Mouse (Mus musculus): Measurements from ENCODE around the gene Mcoln3. TPM values are rescaled to one million over a fixed set of nuclear protein-coding genes. Genes with fewer than 3 reads are reported as not detected.

Gene Mcoln3
- 5.8 and 7.1 TPM in 2 replicates for polyA plus RNA-seq (2014; fragmentation: Nextera tagmentation; extraction: Ambion mirVana)

GRCm38 (mm10) chr3:146117258-146117996, at the start of gene Mcoln3:
TSS of gene Mcoln3 (plus strand) at chr3:146117450.
- Histone ChIP-seq H3K9me3 (ENCODE audit: control insufficient read depth, low read length) (no peaks in the 10 kb centered on the region), H3K4me2 (ENCODE audit: low read length) (peak within 1 kb of the TSS; percentile 50), H3K4me3 (ENCODE audit: low read depth, low read length) (peak within 1 kb of the TSS; percentile 26), H3K27ac (ENCODE audit: low read depth) (no peak within 1 kb of the TSS), H3K4me1 (replicated peaks; ENCODE audit: control insufficient read depth, insufficient read depth, low read length) (0 out of 2 replicates have a peak, but pooled peaks cover 3% of the 10 kb centered on the region), H3K27me3 (replicated peaks; ENCODE audit: control insufficient read depth, insufficient read depth, low read length) (peaks cover 18% of the 10 kb centered on the region), H3K36me3 (ENCODE audit: control insufficient read depth, insufficient read depth, low read length) (no peaks in the 10 kb centered on the region), H3K9ac (ENCODE audit: low read length) (no peak within 1 kb of the TSS)
- WGBS = 8% methylated on average over 35 of the region's 35 CpGs
- DNase-seq (ENCODE audit: low spot score) (peak; percentile 58), ATAC-seq (replicated peaks; ENCODE audit: low FRiP score, low TSS enrichment, low read depth) (peak; percentile 29; the same call in 1 of the 2 replicates)

- no peak overlapping the region for H3K9ac ChIP-seq (ENCODE audit: low read length)
- WGBS = 80% methylated on average over 4 of the region's 4 CpGs
- no peak overlapping the region for H3K27ac ChIP-seq (ENCODE audit: low read depth)
- no peak overlapping the region for H3K4me2 ChIP-seq (ENCODE audit: low read length)
- DNase-seq (ENCODE audit: low spot score) = no peak
- no peaks in the 10 kb centered on the region for H3K9me3 ChIP-seq (ENCODE audit: control insufficient read depth, low read length)
- ATAC-seq (replicated peaks; ENCODE audit: low FRiP score, low TSS enrichment, low read depth) = no peak
- H3K36me3 ChIP-seq (ENCODE audit: control insufficient read depth, insufficient read depth, low read length) = no peaks in the 10 kb centered on the region
- no peaks in the 10 kb centered on the region for H3K4me1 ChIP-seq (replicated peaks; ENCODE audit: control insufficient read depth, insufficient read depth, low read length)
- H3K27me3 ChIP-seq (replicated peaks; ENCODE audit: control insufficient read depth, insufficient read depth, low read length) = no peaks in the 10 kb centered on the region
- no peak overlapping the region for H3K4me3 ChIP-seq (ENCODE audit: low read depth, low read length)
Measured at GRCm38 (mm10) chr3:146069276-146069675, 48.0 kb upstream of the Mcoln3 start.

- Histone ChIP-seq H3K9ac (ENCODE audit: low read length) (no peak overlapping the region), H3K4me2 (ENCODE audit: low read length) (no peak overlapping the region), H3K27ac (ENCODE audit: low read depth) (no peak overlapping the region), H3K9me3 (ENCODE audit: control insufficient read depth, low read length) (no peaks in the 10 kb centered on the region), H3K4me3 (ENCODE audit: low read depth, low read length) (no peak overlapping the region), H3K27me3 (replicated peaks; ENCODE audit: control insufficient read depth, insufficient read depth, low read length) (no peaks in the 10 kb centered on the region), H3K4me1 (replicated peaks; ENCODE audit: control insufficient read depth, insufficient read depth, low read length) (no peaks in the 10 kb centered on the region), H3K36me3 (ENCODE audit: control insufficient read depth, insufficient read depth, low read length) (no peaks in the 10 kb centered on the region)
- WGBS = 74% methylated on average over 7 of the region's 7 CpGs
- ATAC-seq (replicated peaks; ENCODE audit: low FRiP score, low TSS enrichment, low read depth) = no peak
- DNase-seq (ENCODE audit: low spot score) = no peak
Measured at GRCm38 (mm10) chr3:146072780-146073179, 44.5 kb upstream of the Mcoln3 start.

- 87% methylated on average over 12 of the region's 12 CpGs for WGBS
- H3K36me3 ChIP-seq (ENCODE audit: control insufficient read depth, insufficient read depth, low read length) = no peaks in the 10 kb centered on the region
- H3K4me2 ChIP-seq (ENCODE audit: low read length) = no peak overlapping the region
- no peak overlapping the region for H3K9ac ChIP-seq (ENCODE audit: low read length)
- ATAC-seq (replicated peaks; ENCODE audit: low FRiP score, low TSS enrichment, low read depth) (no peak), DNase-seq (ENCODE audit: low spot score) (no peak)
- no peaks in the 10 kb centered on the region for H3K9me3 ChIP-seq (ENCODE audit: control insufficient read depth, low read length)
- no peak overlapping the region for H3K4me3 ChIP-seq (ENCODE audit: low read depth, low read length)
- no peaks in the 10 kb centered on the region for H3K27me3 ChIP-seq (replicated peaks; ENCODE audit: control insufficient read depth, insufficient read depth, low read length)
- no peak overlapping the region for H3K27ac ChIP-seq (ENCODE audit: low read depth)
- no peaks in the 10 kb centered on the region for H3K4me1 ChIP-seq (replicated peaks; ENCODE audit: control insufficient read depth, insufficient read depth, low read length)
Measured at GRCm38 (mm10) chr3:146080241-146080640, 37.0 kb upstream of the Mcoln3 start.

- H3K27me3 ChIP-seq (replicated peaks; ENCODE audit: control insufficient read depth, insufficient read depth, low read length) = no peaks in the 10 kb centered on the region
- no peaks in the 10 kb centered on the region for H3K9me3 ChIP-seq (ENCODE audit: control insufficient read depth, low read length)
- H3K4me2 ChIP-seq (ENCODE audit: low read length) = no peak overlapping the region
- 90% methylated on average over 13 of the region's 13 CpGs for WGBS
- no peak overlapping the region for H3K27ac ChIP-seq (ENCODE audit: low read depth)
- no peaks in the 10 kb centered on the region for H3K36me3 ChIP-seq (ENCODE audit: control insufficient read depth, insufficient read depth, low read length)
- no peaks in the 10 kb centered on the region for H3K4me1 ChIP-seq (replicated peaks; ENCODE audit: control insufficient read depth, insufficient read depth, low read length)
- H3K9ac ChIP-seq (ENCODE audit: low read length) = no peak overlapping the region
- H3K4me3 ChIP-seq (ENCODE audit: low read depth, low read length) = no peak overlapping the region
- ATAC-seq (replicated peaks; ENCODE audit: low FRiP score, low TSS enrichment, low read depth) (no peak), DNase-seq (ENCODE audit: low spot score) (no peak)
Measured at GRCm38 (mm10) chr3:146090988-146091657, 26.1 kb upstream of the Mcoln3 start.

- Histone ChIP-seq H3K27ac (ENCODE audit: low read depth) (no peak overlapping the region), H3K4me3 (ENCODE audit: low read depth, low read length) (no peak overlapping the region), H3K9me3 (ENCODE audit: control insufficient read depth, low read length) (no peaks in the 10 kb centered on the region), H3K4me2 (ENCODE audit: low read length) (no peak overlapping the region), H3K27me3 (replicated peaks; ENCODE audit: control insufficient read depth, insufficient read depth, low read length) (no peaks in the 10 kb centered on the region), H3K36me3 (ENCODE audit: control insufficient read depth, insufficient read depth, low read length) (no peaks in the 10 kb centered on the region), H3K9ac (ENCODE audit: low read length) (no peak overlapping the region), H3K4me1 (replicated peaks; ENCODE audit: control insufficient read depth, insufficient read depth, low read length) (no peaks in the 10 kb centered on the region)
- WGBS = 89% methylated on average over 10 of the region's 10 CpGs
- DNase-seq (ENCODE audit: low spot score) (no peak), ATAC-seq (replicated peaks; ENCODE audit: low FRiP score, low TSS enrichment, low read depth) (no peak)
Measured at GRCm38 (mm10) chr3:146095066-146095465, 22.2 kb upstream of the Mcoln3 start.

- no peaks in the 10 kb centered on the region for H3K36me3 ChIP-seq (ENCODE audit: control insufficient read depth, insufficient read depth, low read length)
- H3K9me3 ChIP-seq (ENCODE audit: control insufficient read depth, low read length) = no peaks in the 10 kb centered on the region
- no peak overlapping the region for H3K4me2 ChIP-seq (ENCODE audit: low read length)
- H3K27me3 ChIP-seq (replicated peaks; ENCODE audit: control insufficient read depth, insufficient read depth, low read length) = no peaks in the 10 kb centered on the region
- H3K4me3 ChIP-seq (ENCODE audit: low read depth, low read length) = no peak overlapping the region
- 86% methylated on average over 7 of the region's 7 CpGs for WGBS
- ATAC-seq (replicated peaks; ENCODE audit: low FRiP score, low TSS enrichment, low read depth) (no peak), DNase-seq (ENCODE audit: low spot score) (no peak)
- H3K4me1 ChIP-seq (replicated peaks; ENCODE audit: control insufficient read depth, insufficient read depth, low read length) = no peaks in the 10 kb centered on the region
- H3K27ac ChIP-seq (ENCODE audit: low read depth) = no peak overlapping the region
- no peak overlapping the region for H3K9ac ChIP-seq (ENCODE audit: low read length)
Measured at GRCm38 (mm10) chr3:146096986-146097385, 20.3 kb upstream of the Mcoln3 start.

- Histone ChIP-seq H3K27ac (ENCODE audit: low read depth) (no peak overlapping the region), H3K4me1 (replicated peaks; ENCODE audit: control insufficient read depth, insufficient read depth, low read length) (no peaks in the 10 kb centered on the region), H3K27me3 (replicated peaks; ENCODE audit: control insufficient read depth, insufficient read depth, low read length) (no peaks in the 10 kb centered on the region), H3K4me2 (ENCODE audit: low read length) (no peak overlapping the region), H3K4me3 (ENCODE audit: low read depth, low read length) (no peak overlapping the region), H3K9ac (ENCODE audit: low read length) (no peak overlapping the region), H3K9me3 (ENCODE audit: control insufficient read depth, low read length) (no peaks in the 10 kb centered on the region), H3K36me3 (ENCODE audit: control insufficient read depth, insufficient read depth, low read length) (no peaks in the 10 kb centered on the region)
- WGBS = 81% methylated on average over 4 of the region's 4 CpGs
- DNase-seq (ENCODE audit: low spot score) = no peak
- no peak for ATAC-seq (replicated peaks; ENCODE audit: low FRiP score, low TSS enrichment, low read depth)
Measured at GRCm38 (mm10) chr3:146097861-146098260, 19.4 kb upstream of the Mcoln3 start.

GRCm38 (mm10) chr3:146099925-146100324, 17.3 kb upstream of the Mcoln3 start:
- Histone ChIP-seq H3K27ac (ENCODE audit: low read depth) (no peak overlapping the region), H3K9me3 (ENCODE audit: control insufficient read depth, low read length) (no peaks in the 10 kb centered on the region), H3K4me3 (ENCODE audit: low read depth, low read length) (no peak overlapping the region), H3K36me3 (ENCODE audit: control insufficient read depth, insufficient read depth, low read length) (no peaks in the 10 kb centered on the region), H3K4me2 (ENCODE audit: low read length) (no peak overlapping the region), H3K4me1 (replicated peaks; ENCODE audit: control insufficient read depth, insufficient read depth, low read length) (no peaks in the 10 kb centered on the region), H3K9ac (ENCODE audit: low read length) (no peak overlapping the region), H3K27me3 (replicated peaks; ENCODE audit: control insufficient read depth, insufficient read depth, low read length) (no peaks in the 10 kb centered on the region)
- ATAC-seq (replicated peaks; ENCODE audit: low FRiP score, low TSS enrichment, low read depth) (no peak), DNase-seq (ENCODE audit: low spot score) (no peak)

Data from intestine, embryonic 14.5 days (tissue).